Mouse (Mus musculus): ENCODE measurements at regions not wholly inside any gene's neighbourhood (a gene's known extent, or its start where the extent isn't known, plus 50 kb on each side); places are given as distances from the start of the nearest gene placed in this dataset.

DNA sequence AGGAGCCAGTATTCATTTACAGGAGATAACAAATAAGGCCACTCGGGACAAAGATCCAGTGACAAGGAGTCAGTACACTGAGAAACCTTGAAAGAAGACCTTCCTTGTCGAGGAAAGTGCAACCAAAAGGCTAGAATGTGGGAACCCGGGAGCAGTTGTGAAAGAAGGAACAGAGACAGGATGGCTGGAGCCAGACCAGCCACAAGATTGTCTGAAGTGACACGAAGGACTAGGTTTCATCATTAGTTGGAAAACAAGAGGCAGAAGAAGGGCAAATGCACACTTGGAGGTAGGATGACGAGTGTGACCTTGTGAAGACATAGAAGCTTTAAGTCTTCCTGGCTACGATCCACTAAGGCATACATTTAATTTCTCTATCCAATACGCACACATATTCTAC, 54.6 kb upstream of the Nampt start:
- Histone ChIP-seq H3K4me1 (ENCODE audit: insufficient read depth, low read length) (no peaks in the 10 kb centered on the region), H3K9me3 (ENCODE audit: low read length) (no peaks in the 10 kb centered on the region), H3K27me3 (ENCODE audit: insufficient read depth, low read length) (no peaks in the 10 kb centered on the region), H3K36me3 (ENCODE audit: insufficient read depth, low read length) (no peaks in the 10 kb centered on the region), H3K4me2 (ENCODE audit: low read depth, low read length) (no peak overlapping the region), H3K27ac (no peak overlapping the region), H3K9ac (replicated peaks; ENCODE audit: low read length) (no peak overlapping the region), H3K4me3 (ENCODE audit: low read length) (no peak overlapping the region)
- DNase-seq (ENCODE audit: low spot score): no peak
- WGBS: 90% methylated on average over 7 of the region's 7 CpGs
- no peak for TF ChIP-seq CTCF (IDR thresholded peaks at IDR 0.05; ENCODE audit: low read depth)
- ATAC-seq: no peak

DNA sequence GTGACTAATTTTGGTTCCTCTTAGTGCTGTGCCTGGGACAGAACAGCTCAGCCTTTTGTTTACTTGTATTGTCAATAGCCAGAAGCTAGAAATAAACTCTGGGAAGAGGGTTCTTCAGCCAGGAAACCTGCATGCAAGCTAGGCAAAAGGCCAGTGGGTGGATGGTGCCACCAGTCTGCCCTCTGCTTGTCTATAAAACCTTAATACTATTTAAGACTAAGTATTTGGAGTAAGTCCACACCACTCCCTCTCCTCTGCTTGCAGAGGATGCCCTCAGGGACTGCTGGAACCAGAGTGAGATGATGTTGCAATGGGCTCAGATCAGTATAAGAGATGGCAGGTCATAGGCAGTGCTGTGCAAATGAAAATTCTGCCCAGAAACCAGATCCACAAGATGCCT, 53.5 kb upstream of the Nampt start:
- H3K4me1 ChIP-seq (ENCODE audit: insufficient read depth, low read length): no peaks in the 10 kb centered on the region
- H3K9me3 ChIP-seq (ENCODE audit: low read length): no peaks in the 10 kb centered on the region
- TF ChIP-seq CTCF (IDR thresholded peaks at IDR 0.05; ENCODE audit: low read depth): no peak
- no peak overlapping the region for H3K9ac ChIP-seq (replicated peaks; ENCODE audit: low read length)
- no peak overlapping the region for H3K4me3 ChIP-seq (ENCODE audit: low read length)
- no peak overlapping the region for H3K4me2 ChIP-seq (ENCODE audit: low read depth, low read length)
- ATAC-seq: no peak
- no peak overlapping the region for H3K27ac ChIP-seq
- no peaks in the 10 kb centered on the region for H3K36me3 ChIP-seq (ENCODE audit: insufficient read depth, low read length)
- no peaks in the 10 kb centered on the region for H3K27me3 ChIP-seq (ENCODE audit: insufficient read depth, low read length)
- no peak for DNase-seq (ENCODE audit: low spot score)

DNA sequence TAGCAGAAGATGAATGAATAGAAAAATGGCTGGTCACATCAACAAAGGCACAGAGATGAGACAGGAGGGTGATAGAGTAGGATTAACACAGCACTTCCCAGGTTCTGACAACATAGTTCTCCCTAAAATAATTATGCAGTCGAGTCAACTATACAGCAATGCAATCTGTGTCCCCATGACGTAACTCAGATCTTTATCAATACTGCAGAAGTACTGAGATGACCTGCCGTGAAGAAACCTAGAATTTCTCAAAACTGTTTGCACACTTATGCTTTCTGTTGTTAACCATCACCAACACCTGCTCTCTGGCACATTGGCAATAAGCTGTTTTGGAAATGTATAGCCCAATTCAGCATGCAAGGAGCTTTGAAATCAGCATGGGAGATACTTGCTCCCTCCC, 52.8 kb upstream of the Nampt start:
- 90% methylated on average over 3 of the region's 3 CpGs for WGBS
- Histone ChIP-seq H3K27ac (no peak overlapping the region), H3K36me3 (ENCODE audit: insufficient read depth, low read length) (no peaks in the 10 kb centered on the region), H3K4me1 (ENCODE audit: insufficient read depth, low read length) (no peaks in the 10 kb centered on the region), H3K4me3 (ENCODE audit: low read length) (no peak overlapping the region), H3K4me2 (ENCODE audit: low read depth, low read length) (no peak overlapping the region), H3K9ac (replicated peaks; ENCODE audit: low read length) (no peak overlapping the region), H3K9me3 (ENCODE audit: low read length) (no peaks in the 10 kb centered on the region), H3K27me3 (ENCODE audit: insufficient read depth, low read length) (no peaks in the 10 kb centered on the region)
- no peak for TF ChIP-seq CTCF (IDR thresholded peaks at IDR 0.05; ENCODE audit: low read depth)
- DNase-seq (ENCODE audit: low spot score): no peak
- no peak for ATAC-seq

DNA sequence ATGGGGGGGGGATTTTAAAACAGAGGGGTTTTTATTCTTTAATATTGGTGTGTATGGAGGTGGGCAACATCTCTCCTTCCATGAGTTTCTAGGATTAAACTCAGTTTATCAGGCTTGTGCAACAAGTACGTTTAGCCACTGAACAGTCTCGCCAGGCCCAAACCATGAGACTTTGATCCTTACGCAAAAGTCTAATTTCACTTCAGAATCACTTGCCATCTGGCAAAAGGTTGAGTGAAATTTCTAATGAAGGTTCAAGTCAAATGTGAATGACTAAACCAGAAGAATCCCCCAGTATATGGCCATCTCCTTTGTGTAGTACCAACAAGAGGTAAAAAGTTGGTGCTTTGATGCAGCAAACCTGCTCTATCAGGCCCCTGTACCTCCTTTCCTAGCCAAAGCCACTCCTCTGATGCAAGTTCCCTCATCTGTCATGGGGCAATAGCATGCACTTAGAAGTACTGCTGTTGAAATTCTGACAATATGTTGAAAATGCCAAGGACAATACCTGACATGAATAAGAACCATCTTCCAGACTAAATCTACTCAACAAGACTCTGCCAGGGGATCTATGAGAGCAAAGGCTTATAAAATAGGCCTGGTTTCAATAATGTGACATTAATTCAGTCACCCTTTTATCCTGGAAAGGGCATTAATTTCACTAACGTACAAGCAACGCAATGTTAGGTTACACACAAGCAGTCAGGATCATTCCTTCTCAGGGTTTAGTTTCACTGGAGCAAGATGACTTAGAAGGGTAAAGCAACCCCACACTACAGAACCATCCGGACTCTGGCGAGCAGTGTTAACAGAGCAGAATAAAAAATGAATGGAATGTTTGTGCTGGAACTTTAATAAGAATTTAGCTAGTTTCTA, 51.9 kb upstream of the Nampt start:
- ATAC-seq (no peak), DNase-seq (ENCODE audit: low spot score) (no peak)

GRCm38 (mm10) chr12:32768082-32768743, 51.1 kb upstream of the Nampt start:
- ATAC-seq: no peak
- WGBS: 64% methylated on average over 3 of the region's 3 CpGs
- Histone ChIP-seq H3K4me2 (ENCODE audit: low read depth, low read length) (no peak overlapping the region), H3K4me3 (ENCODE audit: low read length) (no peak overlapping the region), H3K36me3 (ENCODE audit: insufficient read depth, low read length) (no peaks in the 10 kb centered on the region), H3K4me1 (ENCODE audit: insufficient read depth, low read length) (no peaks in the 10 kb centered on the region), H3K27ac (no peak overlapping the region), H3K27me3 (ENCODE audit: insufficient read depth, low read length) (no peaks in the 10 kb centered on the region), H3K9ac (replicated peaks; ENCODE audit: low read length) (no peak overlapping the region), H3K9me3 (ENCODE audit: low read length) (no peaks in the 10 kb centered on the region)
- no peak for DNase-seq (ENCODE audit: low spot score)
- TF ChIP-seq CTCF (IDR thresholded peaks at IDR 0.05; ENCODE audit: low read depth): no peak

More for the DNA sequence above, 51.9 kb upstream of the Nampt start:
- H3K4me1 ChIP-seq (ENCODE audit: insufficient read depth, low read length): no peaks in the 10 kb centered on the region
- H3K9me3 ChIP-seq (ENCODE audit: low read length): no peaks in the 10 kb centered on the region
- no peak overlapping the region for H3K27ac ChIP-seq
- TF ChIP-seq CTCF (IDR thresholded peaks at IDR 0.05; ENCODE audit: low read depth): no peak
- H3K36me3 ChIP-seq (ENCODE audit: insufficient read depth, low read length): no peaks in the 10 kb centered on the region
- 88% methylated on average over 7 of the region's 7 CpGs for WGBS
- no peak overlapping the region for H3K9ac ChIP-seq (replicated peaks; ENCODE audit: low read length)
- H3K4me3 ChIP-seq (ENCODE audit: low read length): no peak overlapping the region
- no peak overlapping the region for H3K4me2 ChIP-seq (ENCODE audit: low read depth, low read length)
- H3K27me3 ChIP-seq (ENCODE audit: insufficient read depth, low read length): no peaks in the 10 kb centered on the region

GRCm38 (mm10) chr12:32768744-32769535, 50.4 kb upstream of the Nampt start:
- ATAC-seq (no peak), DNase-seq (ENCODE audit: low spot score) (no peak)
- H3K4me2 ChIP-seq (ENCODE audit: low read depth, low read length): no peak overlapping the region
- H3K9ac ChIP-seq (replicated peaks; ENCODE audit: low read length): no peak overlapping the region
- H3K9me3 ChIP-seq (ENCODE audit: low read length): no peaks in the 10 kb centered on the region
- no peak overlapping the region for H3K27ac ChIP-seq
- H3K36me3 ChIP-seq (ENCODE audit: insufficient read depth, low read length): no peaks in the 10 kb centered on the region
- H3K27me3 ChIP-seq (ENCODE audit: insufficient read depth, low read length): no peaks in the 10 kb centered on the region
- no peak for TF ChIP-seq CTCF (IDR thresholded peaks at IDR 0.05; ENCODE audit: low read depth)
- no peaks in the 10 kb centered on the region for H3K4me1 ChIP-seq (ENCODE audit: insufficient read depth, low read length)
- no peak overlapping the region for H3K4me3 ChIP-seq (ENCODE audit: low read length)
- 65% methylated on average over 3 of the region's 3 CpGs for WGBS

Data from hindbrain, postnatal 0 days (tissue).